Mouse (Mus musculus): ENCODE measurements around the gene Senp1. TPM values are rescaled to one million over a fixed set of nuclear protein-coding genes. Genes with fewer than 3 reads are reported as not detected.

Senp1 gene
- polyA plus RNA-seq, 1 experiment from 2014 or later, result 17.9 TPM

DNA sequence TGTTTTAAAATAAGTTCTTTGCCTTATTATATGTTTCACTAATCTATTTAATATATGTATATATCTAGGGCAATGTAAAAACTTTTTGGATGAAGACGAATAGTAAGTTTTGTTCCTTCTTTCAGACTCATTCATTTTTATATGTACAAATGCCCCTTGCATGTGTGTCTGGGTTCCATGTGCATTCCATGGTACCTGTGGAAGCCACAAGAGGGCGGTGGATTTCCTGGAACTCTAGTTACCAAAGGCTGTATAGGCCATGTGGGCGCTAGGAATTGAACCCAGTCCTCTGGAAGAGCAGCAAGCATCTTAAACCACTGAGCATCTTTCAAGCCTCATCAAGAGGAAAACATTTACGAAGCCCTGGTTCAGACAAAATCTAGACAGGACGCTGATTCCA, 49.2 kb downstream of the Senp1 start:
- no peaks in the 10 kb centered on the region for H3K27me3 ChIP-seq (ENCODE audit: control insufficient read depth, insufficient read depth, low read length)
- no peak overlapping the region for H3K27ac ChIP-seq (ENCODE audit: low read length)
- no peak overlapping the region for H3K4me3 ChIP-seq (ENCODE audit: low read length)
- peaks cover 68% of the 10 kb centered on the region for H3K36me3 ChIP-seq (ENCODE audit: control insufficient read depth, insufficient read depth)
- 95% methylated on average over 5 of the region's 5 CpGs for WGBS
- no peak overlapping the region for H3K4me2 ChIP-seq (ENCODE audit: low read depth, low read length)
- ATAC-seq (replicated peaks; ENCODE audit: extremely low read depth, insufficient read depth, low FRiP score), result no peak
- H3K4me1 ChIP-seq (ENCODE audit: control insufficient read depth, insufficient read depth, low read length), result no peaks in the 10 kb centered on the region
- no peak overlapping the region for H3K9ac ChIP-seq (ENCODE audit: low read length)
- peaks cover 5% of the 10 kb centered on the region; the same call in 1 of the 2 replicates for H3K9me3 ChIP-seq (replicated peaks; ENCODE audit: control insufficient read depth, low read length)

- Histone ChIP-seq H3K27me3 (ENCODE audit: control insufficient read depth, insufficient read depth, low read length) (no peaks in the 10 kb centered on the region), H3K9ac (ENCODE audit: low read length) (no peak overlapping the region), H3K4me3 (ENCODE audit: low read length) (no peak overlapping the region), H3K4me2 (ENCODE audit: low read depth, low read length) (no peak overlapping the region), H3K36me3 (ENCODE audit: control insufficient read depth, insufficient read depth) (peaks cover 66% of the 10 kb centered on the region), H3K27ac (ENCODE audit: low read length) (no peak overlapping the region), H3K4me1 (ENCODE audit: control insufficient read depth, insufficient read depth, low read length) (no peaks in the 10 kb centered on the region), H3K9me3 (replicated peaks; ENCODE audit: control insufficient read depth, low read length) (peaks cover 5% of the 10 kb centered on the region; the same call in 1 of the 2 replicates)
- no peak for ATAC-seq (replicated peaks; ENCODE audit: extremely low read depth, insufficient read depth, low FRiP score)
- 82% methylated on average over 6 of the region's 6 CpGs for WGBS
Measured at GRCm38 (mm10) chr15:98043967-98044366, 49.6 kb downstream of the Senp1 start.

DNA sequence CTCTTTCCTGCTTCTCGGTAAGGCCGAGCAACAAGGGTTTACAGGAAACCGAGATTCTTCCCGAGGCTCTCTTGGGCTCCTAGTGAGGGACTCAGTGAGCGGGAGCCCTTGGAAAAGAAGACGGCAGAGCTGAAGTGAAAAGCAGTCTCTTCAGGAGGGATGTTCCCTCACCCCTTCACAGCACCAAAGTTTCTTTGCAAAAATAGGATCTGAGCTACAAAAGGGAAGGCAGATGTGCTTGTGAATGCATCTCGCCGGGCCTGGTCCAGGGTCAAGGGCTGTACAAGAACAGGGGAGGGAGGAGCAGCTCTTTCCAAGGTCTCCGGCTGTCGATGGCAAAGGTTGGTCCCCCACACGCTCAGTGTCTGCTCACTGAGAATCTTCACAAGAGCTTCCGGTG, 51.0 kb downstream of the Senp1 start:
- Histone ChIP-seq H3K9me3 (replicated peaks; ENCODE audit: control insufficient read depth, low read length) (peaks cover 5% of the 10 kb centered on the region; the same call in 1 of the 2 replicates), H3K4me1 (ENCODE audit: control insufficient read depth, insufficient read depth, low read length) (no peaks in the 10 kb centered on the region), H3K27me3 (ENCODE audit: control insufficient read depth, insufficient read depth, low read length) (no peaks in the 10 kb centered on the region), H3K36me3 (ENCODE audit: control insufficient read depth, insufficient read depth) (peaks cover 65% of the 10 kb centered on the region), H3K4me2 (ENCODE audit: low read depth, low read length) (no peak overlapping the region), H3K27ac (ENCODE audit: low read length) (no peak overlapping the region), H3K4me3 (ENCODE audit: low read length) (no peak overlapping the region), H3K9ac (ENCODE audit: low read length) (no peak overlapping the region)
- ATAC-seq (replicated peaks; ENCODE audit: extremely low read depth, insufficient read depth, low FRiP score), result no peak
- WGBS, result 87% methylated on average over 12 of the region's 12 CpGs

DNA sequence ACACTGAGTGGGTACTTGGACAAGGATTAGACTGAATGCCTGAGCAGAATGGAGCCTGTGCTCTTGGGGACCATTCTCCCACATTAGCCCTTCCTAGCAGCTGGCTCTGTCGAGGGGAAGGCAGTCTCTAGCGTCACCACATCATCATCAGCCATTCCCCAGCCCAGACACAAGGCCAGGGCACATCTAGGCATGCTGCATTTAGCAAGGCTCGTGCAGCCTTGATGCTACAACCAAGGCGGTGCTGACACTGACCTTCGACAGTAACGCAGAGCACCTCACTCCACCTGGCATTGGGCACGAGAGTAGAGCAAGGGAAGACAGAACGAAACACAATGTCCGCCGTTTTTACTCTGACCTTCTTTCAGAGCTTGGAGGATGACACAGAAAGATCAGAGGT, 53.9 kb downstream of the Senp1 start:
- no peak for ATAC-seq (replicated peaks; ENCODE audit: extremely low read depth, insufficient read depth, low FRiP score)
- peaks cover 3% of the 10 kb centered on the region; the same call in 1 of the 2 replicates for H3K9me3 ChIP-seq (replicated peaks; ENCODE audit: control insufficient read depth, low read length)
- 81% methylated on average over 10 of the region's 10 CpGs for WGBS
- H3K9ac ChIP-seq (ENCODE audit: low read length), result no peak overlapping the region
- peaks cover 46% of the 10 kb centered on the region for H3K36me3 ChIP-seq (ENCODE audit: control insufficient read depth, insufficient read depth)
- no peaks in the 10 kb centered on the region for H3K27me3 ChIP-seq (ENCODE audit: control insufficient read depth, insufficient read depth, low read length)
- no peaks in the 10 kb centered on the region for H3K4me1 ChIP-seq (ENCODE audit: control insufficient read depth, insufficient read depth, low read length)
- H3K4me2 ChIP-seq (ENCODE audit: low read depth, low read length), result no peak overlapping the region
- no peak overlapping the region for H3K4me3 ChIP-seq (ENCODE audit: low read length)
- no peak overlapping the region for H3K27ac ChIP-seq (ENCODE audit: low read length)

DNA sequence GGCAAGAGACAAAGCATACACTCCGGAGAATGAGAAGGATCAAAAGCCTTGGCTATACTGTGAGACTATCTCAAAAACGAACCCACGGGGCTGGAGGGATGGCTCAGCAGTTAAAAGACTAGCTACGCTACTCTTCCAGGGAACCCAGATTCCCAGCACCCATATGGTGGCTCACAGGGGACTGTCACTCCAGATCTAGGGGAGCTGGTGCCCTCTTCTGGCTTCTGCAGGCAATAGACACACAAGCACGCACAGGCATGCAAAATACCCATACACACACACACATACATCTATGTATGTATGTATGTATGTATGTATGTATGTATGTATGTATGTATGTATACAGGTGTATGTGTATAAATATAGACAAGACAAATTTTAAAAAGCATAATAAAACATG, 57.0 kb downstream of the Senp1 start:
- Histone ChIP-seq H3K4me2 (ENCODE audit: low read depth, low read length) (no peak overlapping the region), H3K27ac (ENCODE audit: low read length) (no peak overlapping the region), H3K36me3 (ENCODE audit: control insufficient read depth, insufficient read depth) (peaks cover 22% of the 10 kb centered on the region), H3K4me3 (ENCODE audit: low read length) (no peak overlapping the region), H3K9ac (ENCODE audit: low read length) (no peak overlapping the region), H3K4me1 (ENCODE audit: control insufficient read depth, insufficient read depth, low read length) (no peaks in the 10 kb centered on the region), H3K9me3 (replicated peaks; ENCODE audit: control insufficient read depth, low read length) (no peaks in the 10 kb centered on the region), H3K27me3 (ENCODE audit: control insufficient read depth, insufficient read depth, low read length) (no peaks in the 10 kb centered on the region)
- no peak for ATAC-seq (replicated peaks; ENCODE audit: extremely low read depth, insufficient read depth, low FRiP score)
- WGBS, result 90% methylated on average over 5 of the region's 5 CpGs

- Histone ChIP-seq H3K4me3 (ENCODE audit: low read length) (no peak overlapping the region), H3K9me3 (replicated peaks; ENCODE audit: control insufficient read depth, low read length) (no peaks in the 10 kb centered on the region), H3K27ac (ENCODE audit: low read length) (no peak overlapping the region), H3K4me2 (ENCODE audit: low read depth, low read length) (no peak overlapping the region), H3K27me3 (ENCODE audit: control insufficient read depth, insufficient read depth, low read length) (no peaks in the 10 kb centered on the region), H3K4me1 (ENCODE audit: control insufficient read depth, insufficient read depth, low read length) (no peaks in the 10 kb centered on the region), H3K36me3 (ENCODE audit: control insufficient read depth, insufficient read depth) (peaks cover 11% of the 10 kb centered on the region; the same call in 1 of the 2 replicates), H3K9ac (ENCODE audit: low read length) (no peak overlapping the region)
- no peak for ATAC-seq (replicated peaks; ENCODE audit: extremely low read depth, insufficient read depth, low FRiP score)
- 36% methylated on average over 3 of the region's 3 CpGs for WGBS
Measured at GRCm38 (mm10) chr15:98035076-98035755, 58.3 kb downstream of the Senp1 start.

DNA sequence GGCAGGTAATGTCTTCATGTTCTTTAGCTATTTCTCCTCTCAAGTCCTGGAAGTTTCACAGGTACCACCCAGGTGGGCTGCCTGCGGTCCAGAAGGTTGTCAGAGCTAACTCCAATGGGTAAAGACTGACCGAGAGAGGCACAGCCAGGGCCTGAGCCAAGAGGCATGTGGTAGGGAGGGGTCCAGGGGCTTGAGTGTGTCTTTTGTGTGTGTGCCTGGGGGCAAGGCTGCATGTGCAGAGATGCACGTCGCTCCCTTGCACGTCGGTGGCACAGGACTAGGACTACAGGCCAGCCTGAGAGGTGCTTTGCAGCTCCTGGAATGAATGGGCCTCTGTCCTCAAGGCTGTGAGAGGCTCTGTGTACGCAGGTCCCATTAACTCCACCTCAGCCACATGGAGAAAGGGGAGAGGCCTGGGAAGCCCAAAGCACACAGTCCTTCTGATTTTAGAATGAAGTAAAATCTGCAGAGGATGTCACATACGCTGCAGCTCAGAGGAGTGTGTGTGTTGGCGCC, 60.3 kb downstream of the Senp1 start:
- Histone ChIP-seq H3K36me3 (ENCODE audit: control insufficient read depth, insufficient read depth) (peaks cover 11% of the 10 kb centered on the region; the same call in 1 of the 2 replicates), H3K27me3 (ENCODE audit: control insufficient read depth, insufficient read depth, low read length) (no peaks in the 10 kb centered on the region), H3K4me2 (ENCODE audit: low read depth, low read length) (no peak overlapping the region), H3K27ac (ENCODE audit: low read length) (no peak overlapping the region), H3K9me3 (replicated peaks; ENCODE audit: control insufficient read depth, low read length) (no peaks in the 10 kb centered on the region), H3K4me3 (ENCODE audit: low read length) (no peak overlapping the region), H3K4me1 (ENCODE audit: control insufficient read depth, insufficient read depth, low read length) (no peaks in the 10 kb centered on the region), H3K9ac (ENCODE audit: low read length) (no peak overlapping the region)
- no peak for ATAC-seq (replicated peaks; ENCODE audit: extremely low read depth, insufficient read depth, low FRiP score)
- WGBS, result 86% methylated on average over 9 of the region's 9 CpGs

- no peak for ATAC-seq (replicated peaks; ENCODE audit: extremely low read depth, insufficient read depth, low FRiP score)
- Histone ChIP-seq H3K27me3 (ENCODE audit: control insufficient read depth, insufficient read depth, low read length) (no peaks in the 10 kb centered on the region), H3K36me3 (ENCODE audit: control insufficient read depth, insufficient read depth) (no peaks in the 10 kb centered on the region), H3K27ac (ENCODE audit: low read length) (no peak overlapping the region), H3K9me3 (replicated peaks; ENCODE audit: control insufficient read depth, low read length) (no peaks in the 10 kb centered on the region), H3K4me3 (ENCODE audit: low read length) (no peak overlapping the region), H3K4me1 (ENCODE audit: control insufficient read depth, insufficient read depth, low read length) (peaks cover 27% of the 10 kb centered on the region), H3K9ac (ENCODE audit: low read length) (no peak overlapping the region), H3K4me2 (ENCODE audit: low read depth, low read length) (no peak overlapping the region)
- 81% methylated on average over 6 of the region's 6 CpGs for WGBS
Measured at GRCm38 (mm10) chr15:98029798-98030197, 63.7 kb downstream of the Senp1 start.

DNA sequence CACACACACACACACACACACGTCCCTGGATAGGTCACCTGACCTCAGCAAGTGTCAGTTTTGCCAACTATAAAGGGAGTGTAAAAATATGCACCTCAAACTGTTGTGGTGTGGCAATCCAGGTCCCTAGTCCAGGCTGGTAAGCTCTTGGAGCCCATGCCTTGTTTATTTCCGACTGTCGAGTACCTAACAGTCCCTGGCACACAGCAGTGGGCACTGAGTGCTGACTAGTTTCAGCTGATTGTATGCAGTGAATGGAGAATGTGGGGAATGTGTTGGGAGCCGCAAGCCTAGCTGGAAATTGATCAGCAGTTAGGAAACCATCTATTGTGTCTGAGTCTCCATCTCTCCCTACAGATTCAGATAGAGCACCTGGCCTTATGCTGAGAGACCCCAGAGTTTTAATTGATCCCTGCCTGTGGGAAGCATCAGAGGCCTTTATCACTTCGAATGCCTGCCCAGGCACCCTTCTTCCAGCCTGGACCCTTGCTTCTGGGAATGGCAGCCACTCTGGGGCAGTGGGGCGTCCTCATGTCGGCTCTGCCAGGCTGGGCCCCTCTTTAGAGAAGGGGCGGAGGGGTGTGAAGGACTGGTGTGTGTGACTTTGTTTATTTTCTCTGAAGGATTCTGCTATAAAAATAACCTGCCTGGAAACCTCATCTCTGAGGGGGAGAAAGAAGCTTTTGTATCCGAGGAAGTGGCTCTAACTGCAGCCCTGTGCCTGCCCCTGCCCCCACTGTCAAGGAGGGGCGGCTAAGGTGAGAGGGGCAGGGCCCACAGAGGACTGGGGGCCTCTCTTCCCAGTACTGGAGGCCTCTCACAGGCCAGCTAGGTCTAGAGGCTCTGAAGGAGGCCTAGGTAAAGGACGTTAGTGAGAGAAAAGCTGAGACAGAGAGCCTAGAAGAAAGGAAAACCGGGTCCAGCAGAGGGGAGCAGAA, 66.3 kb downstream of the Senp1 start:
- no peaks in the 10 kb centered on the region for H3K27me3 ChIP-seq (ENCODE audit: control insufficient read depth, insufficient read depth, low read length)
- WGBS, result 24% methylated on average over 12 of the region's 12 CpGs
- ATAC-seq (replicated peaks; ENCODE audit: extremely low read depth, insufficient read depth, low FRiP score), result peak; percentile 71
- peak overlapping the region; percentile 46 for H3K27ac ChIP-seq (ENCODE audit: low read length)
- no peaks in the 10 kb centered on the region for H3K9me3 ChIP-seq (replicated peaks; ENCODE audit: control insufficient read depth, low read length)
- H3K4me1 ChIP-seq (ENCODE audit: control insufficient read depth, insufficient read depth, low read length), result peaks cover 27% of the 10 kb centered on the region
- H3K36me3 ChIP-seq (ENCODE audit: control insufficient read depth, insufficient read depth), result no peaks in the 10 kb centered on the region
- no peak overlapping the region for H3K4me2 ChIP-seq (ENCODE audit: low read depth, low read length)
- no peak overlapping the region for H3K4me3 ChIP-seq (ENCODE audit: low read length)
- peak overlapping the region; percentile 47; the same call in 1 of the 2 replicates for H3K9ac ChIP-seq (ENCODE audit: low read length)
